Mouse (Mus musculus): ENCODE data around the gene Lrrc61. TPM values are rescaled to one million over a fixed set of nuclear protein-coding genes. Genes with fewer than 3 reads are reported as not detected.
"Not testable (repeated sequence)": the region's sequence is repeated elsewhere in the genome, so short reads cannot be mapped to it uniquely, and the experiment has no call there.

Lrrc61 gene
- polyA plus RNA-seq (2015; fragmentation: Nextera tagmentation; extraction: Ambion mirVana) = 11.8 and 13.7 TPM in 2 replicates

- peak within 1 kb of the TSS; percentile 98 for H3K27ac ChIP-seq (replicated peaks)
- ATAC-seq (ENCODE audit: insufficient number of reproducible peaks, low FRiP score, low TSS enrichment, low read depth) = peak; percentile 89
Observed at GRCm38 (mm10) chr6:48554280-48555103, at the start of gene Lrrc61. TSS of gene Lrrc61 (plus strand) at chr6:48554796.

GRCm38 (mm10) chr6:48508087-48508486 is 46.5 kb upstream of the Lrrc61 start:
- Histone ChIP-seq H3K4me1 (peaks cover 16% of the 10 kb centered on the region), H3K4me2 (replicated peaks) (no peak overlapping the region), H3K4me3 (replicated peaks) (no peak overlapping the region), H3K27me3 (no peaks in the 10 kb centered on the region), H3K9ac (no peak overlapping the region), H3K27ac (replicated peaks) (no peak overlapping the region), H3K36me3 (peaks cover 31% of the 10 kb centered on the region), H3K9me3 (replicated peaks) (no peaks in the 10 kb centered on the region)
- WGBS = 75% methylated on average over 4 of the region's 4 CpGs
- no peak for ATAC-seq (ENCODE audit: insufficient number of reproducible peaks, low FRiP score, low TSS enrichment, low read depth)

More at GRCm38 (mm10) chr6:48554280-48555103, at the start of gene Lrrc61:
- Histone ChIP-seq H3K27me3 (no peaks in the 10 kb centered on the region), H3K4me1 (peaks cover 14% of the 10 kb centered on the region; the same call in 1 of the 2 replicates), H3K9me3 (replicated peaks) (no peaks in the 10 kb centered on the region), H3K4me2 (replicated peaks) (peak within 1 kb of the TSS; percentile 71), H3K4me3 (replicated peaks) (peak within 1 kb of the TSS; percentile 53), H3K9ac (peak within 1 kb of the TSS; percentile 57), H3K36me3 (peaks cover under 1% of the 10 kb centered on the region; the same call in 1 of the 2 replicates)
- under 1% methylated on average over 39 of the region's 39 CpGs for WGBS

GRCm38 (mm10) chr6:48510426-48510825 is 44.2 kb upstream of the Lrrc61 start:
- no peak overlapping the region for H3K9ac ChIP-seq
- peaks cover 10% of the 10 kb centered on the region for H3K4me1 ChIP-seq
- peak; percentile 79; the same call in 1 of the 2 replicates for ATAC-seq (ENCODE audit: insufficient number of reproducible peaks, low FRiP score, low TSS enrichment, low read depth)
- WGBS = 49% methylated on average over 4 of the region's 4 CpGs
- H3K36me3 ChIP-seq = peaks cover 39% of the 10 kb centered on the region
- no peak overlapping the region for H3K4me3 ChIP-seq (replicated peaks)
- H3K9me3 ChIP-seq (replicated peaks) = no peaks in the 10 kb centered on the region
- no peaks in the 10 kb centered on the region for H3K27me3 ChIP-seq
- no peak overlapping the region for H3K4me2 ChIP-seq (replicated peaks)
- H3K27ac ChIP-seq (replicated peaks) = no peak overlapping the region

- no peak overlapping the region for H3K4me3 ChIP-seq (replicated peaks)
- no peak overlapping the region for H3K27ac ChIP-seq (replicated peaks)
- no peak overlapping the region for H3K4me2 ChIP-seq (replicated peaks)
- no peak for ATAC-seq (ENCODE audit: insufficient number of reproducible peaks, low FRiP score, low TSS enrichment, low read depth)
- no peak overlapping the region for H3K9ac ChIP-seq
- peaks cover 54% of the 10 kb centered on the region for H3K36me3 ChIP-seq
- H3K4me1 ChIP-seq = peaks cover 7% of the 10 kb centered on the region; the same call in 1 of the 2 replicates
- WGBS = 83% methylated on average over 7 of the region's 7 CpGs
- H3K27me3 ChIP-seq = no peaks in the 10 kb centered on the region
- no peaks in the 10 kb centered on the region for H3K9me3 ChIP-seq (replicated peaks)
Observed at GRCm38 (mm10) chr6:48511861-48512260, 42.7 kb upstream of the Lrrc61 start.

- ATAC-seq (ENCODE audit: insufficient number of reproducible peaks, low FRiP score, low TSS enrichment, low read depth); H3K27me3 ChIP-seq; H3K27ac ChIP-seq (replicated peaks); H3K4me2 ChIP-seq (replicated peaks); H3K4me3 ChIP-seq (replicated peaks); H3K9ac ChIP-seq; H3K4me1 ChIP-seq; H3K9me3 ChIP-seq (replicated peaks): not testable (repeated sequence)
- 97% methylated on average over 16 of the region's 16 CpGs for WGBS
- H3K36me3 ChIP-seq = peaks cover 33% of the 10 kb centered on the region
Observed at GRCm38 (mm10) chr6:48524882-48525281, 29.7 kb upstream of the Lrrc61 start.

- WGBS = 85% methylated on average over 9 of the region's 9 CpGs
- no peak overlapping the region for H3K9ac ChIP-seq
- peaks cover 44% of the 10 kb centered on the region for H3K36me3 ChIP-seq
- H3K27me3 ChIP-seq = no peaks in the 10 kb centered on the region
- H3K4me1 ChIP-seq = no peaks in the 10 kb centered on the region
- no peak overlapping the region for H3K4me3 ChIP-seq (replicated peaks)
- H3K4me2 ChIP-seq (replicated peaks) = no peak overlapping the region
- H3K9me3 ChIP-seq (replicated peaks) = no peaks in the 10 kb centered on the region
- H3K27ac ChIP-seq (replicated peaks) = no peak overlapping the region
- no peak for ATAC-seq (ENCODE audit: insufficient number of reproducible peaks, low FRiP score, low TSS enrichment, low read depth)
Observed at GRCm38 (mm10) chr6:48527901-48528300, 26.7 kb upstream of the Lrrc61 start.

GRCm38 (mm10) chr6:48529261-48529660 is 25.3 kb upstream of the Lrrc61 start:
- no peak overlapping the region for H3K4me2 ChIP-seq (replicated peaks)
- no peak overlapping the region for H3K4me3 ChIP-seq (replicated peaks)
- WGBS = 72% methylated on average over 14 of the region's 14 CpGs
- no peaks in the 10 kb centered on the region for H3K27me3 ChIP-seq
- no peaks in the 10 kb centered on the region for H3K9me3 ChIP-seq (replicated peaks)
- no peak for ATAC-seq (ENCODE audit: insufficient number of reproducible peaks, low FRiP score, low TSS enrichment, low read depth)
- H3K27ac ChIP-seq (replicated peaks) = no peak overlapping the region
- no peak overlapping the region for H3K9ac ChIP-seq
- H3K36me3 ChIP-seq = peaks cover 44% of the 10 kb centered on the region
- H3K4me1 ChIP-seq = no peaks in the 10 kb centered on the region

- Histone ChIP-seq H3K4me3 (replicated peaks) (no peak overlapping the region), H3K9ac (no peak overlapping the region), H3K27ac (replicated peaks) (no peak overlapping the region), H3K36me3 (peaks cover 44% of the 10 kb centered on the region), H3K4me1 (no peaks in the 10 kb centered on the region), H3K4me2 (replicated peaks) (no peak overlapping the region), H3K9me3 (replicated peaks) (no peaks in the 10 kb centered on the region), H3K27me3 (no peaks in the 10 kb centered on the region)
- ATAC-seq (ENCODE audit: insufficient number of reproducible peaks, low FRiP score, low TSS enrichment, low read depth) = no peak
- 83% methylated on average over 16 of the region's 16 CpGs for WGBS
Observed at GRCm38 (mm10) chr6:48529871-48530440, 24.6 kb upstream of the Lrrc61 start.

GRCm38 (mm10) chr6:48530862-48531261 is 23.7 kb upstream of the Lrrc61 start:
- no peaks in the 10 kb centered on the region for H3K4me1 ChIP-seq
- H3K36me3 ChIP-seq = peaks cover 41% of the 10 kb centered on the region
- H3K4me3 ChIP-seq (replicated peaks) = no peak overlapping the region
- no peaks in the 10 kb centered on the region for H3K9me3 ChIP-seq (replicated peaks)
- ATAC-seq (ENCODE audit: insufficient number of reproducible peaks, low FRiP score, low TSS enrichment, low read depth) = no peak
- WGBS = 57% methylated on average over 2 of the region's 2 CpGs
- H3K27ac ChIP-seq (replicated peaks) = no peak overlapping the region
- H3K4me2 ChIP-seq (replicated peaks) = no peak overlapping the region
- H3K9ac ChIP-seq = no peak overlapping the region
- H3K27me3 ChIP-seq = no peaks in the 10 kb centered on the region

- Histone ChIP-seq H3K4me2 (replicated peaks) (no peak overlapping the region), H3K27me3 (no peaks in the 10 kb centered on the region), H3K4me1 (peaks cover 17% of the 10 kb centered on the region), H3K9me3 (replicated peaks) (no peaks in the 10 kb centered on the region), H3K27ac (replicated peaks) (no peak overlapping the region), H3K36me3 (peaks cover 29% of the 10 kb centered on the region), H3K4me3 (replicated peaks) (no peak overlapping the region), H3K9ac (no peak overlapping the region)
- 80% methylated on average over 2 of the region's 2 CpGs for WGBS
- no peak for ATAC-seq (ENCODE audit: insufficient number of reproducible peaks, low FRiP score, low TSS enrichment, low read depth)
Observed at GRCm38 (mm10) chr6:48533475-48533874, 21.1 kb upstream of the Lrrc61 start.

GRCm38 (mm10) chr6:48534913-48535312 is 19.7 kb upstream of the Lrrc61 start:
- Histone ChIP-seq H3K27me3 (no peaks in the 10 kb centered on the region), H3K4me2 (replicated peaks) (no peak overlapping the region), H3K9ac (no peak overlapping the region), H3K4me3 (replicated peaks) (no peak overlapping the region), H3K36me3 (peaks cover 17% of the 10 kb centered on the region; the same call in 1 of the 2 replicates), H3K4me1 (peaks cover 17% of the 10 kb centered on the region), H3K27ac (replicated peaks) (no peak overlapping the region), H3K9me3 (replicated peaks) (no peaks in the 10 kb centered on the region)
- WGBS = 83% methylated on average over 8 of the region's 8 CpGs
- no peak for ATAC-seq (ENCODE audit: insufficient number of reproducible peaks, low FRiP score, low TSS enrichment, low read depth)

All from embryonic facial prominence, embryonic 15.5 days (tissue).